Mouse (Mus musculus) heart, adult 2 months (tissue): Measurements from ENCODE around the gene Meis1. TPM values are rescaled to one million over a fixed set of nuclear protein-coding genes. Genes with fewer than 3 reads are reported as not detected.

Experiments used
- DNase-seq, 2 experiments: peaks; one replicate each; pipeline ENCODE4 v3.0.0; 2021
- H3K27ac ChIP-seq: fragments of 200-600 bp; 2 replicates; pipeline ENCODE4 v1.8.1; 2022
- H3K27me3 ChIP-seq: fragments of 200-500 bp; 2 replicates; pipeline ENCODE4 v1.6.1; 2012; ENCODE audit warnings: mild to moderate bottlenecking, low read length, inconsistent platforms, mixed read lengths; ENCODE audit not compliant: control insufficient read depth, insufficient read depth
- H3K36me3 ChIP-seq: fragments of 200-500 bp; 2 replicates; pipeline ENCODE4 v1.6.1; 2012; ENCODE audit warnings: low read length, inconsistent platforms; ENCODE audit not compliant: control insufficient read depth, insufficient read depth
- H3K4me1 ChIP-seq: fragments of 200-500 bp; 2 replicates; pipeline ENCODE4 v1.6.1; 2011; ENCODE audit warnings: low read length; ENCODE audit not compliant: control insufficient read depth, insufficient read depth
- H3K4me3 ChIP-seq: fragments of 200-600 bp; 2 replicates; pipeline ENCODE4 v1.8.1; 2022
- H3K79me2 ChIP-seq: fragments of 200-500 bp; replicated peaks from 2 replicates; pipeline ENCODE4 v1.6.1; 2012; ENCODE audit warnings: mild to moderate bottlenecking, inconsistent platforms, low read length, moderate library complexity, mixed read lengths; ENCODE audit not compliant: control insufficient read depth, insufficient read depth
- H3K9ac ChIP-seq: fragments of 200-500 bp; 2 replicates; pipeline ENCODE4 v1.6.1; 2012; ENCODE audit warnings: low read depth, mild to moderate bottlenecking, control low read depth, inconsistent platforms, low read length, mixed read lengths
- CTCF ChIP-seq: fragments of 200-600 bp; IDR thresholded peaks from 2 replicates; pipeline ENCODE4 v1.8.1; 2022; ENCODE audit warnings: antibody characterized with exemption, mild to moderate bottlenecking, moderate library complexity
- EP300 ChIP-seq: fragments of 200-500 bp; IDR thresholded peaks from 2 replicates; pipeline ENCODE4 v1.6.1; 2011; ENCODE audit warnings: low read depth, low read length, control low read depth; ENCODE audit not compliant: insufficient read depth
- POLR2A ChIP-seq: fragments of 200-500 bp; IDR thresholded peaks from 2 replicates; pipeline ENCODE4 v1.6.1; 2011; ENCODE audit warnings: mild to moderate bottlenecking, low read depth, low read length, control low read depth; ENCODE audit not compliant: insufficient read depth
- WGBS: fragments of 180-500 bp; shearing (Covaris S2); methylation state at CpG from one replicate; pipeline ENCODE4 v1.1.7; 2018; 5-methylcytosine and 5-hydroxymethylcytosine counted together
- intact Hi-C: fragments of 180-260 bp; cut with DNase I; formaldehyde crosslinking; loops from one replicate; pipeline ENCODE4 v1.15.1; 2025
- polyA plus RNA-seq: library from polyadenylated mRNA; depleted of rRNA; stranded (reverse); fragments of >200 nt; gene quantifications from 2 replicates; pipeline ENCODE4 v1.2.3, GENCODE M21; 2012
- total RNA-seq, 2 experiments: library from RNA; stranded (reverse); gene quantifications; 2 replicates each; pipeline ENCODE4 v1.2.3; 2021

Gene Meis1
- total and polyA plus RNA-seq, 3 experiments: 18.2 to 31.4 (median 29.0) TPM

GRCm38 (mm10) chr11:18975087-18975486 is 43.7 kb downstream of the Meis1 start:
- H3K27ac ChIP-seq: no peak overlapping the region
- intact Hi-C loops: no loop called here
- H3K9ac ChIP-seq: no peak overlapping the region

DNA sequence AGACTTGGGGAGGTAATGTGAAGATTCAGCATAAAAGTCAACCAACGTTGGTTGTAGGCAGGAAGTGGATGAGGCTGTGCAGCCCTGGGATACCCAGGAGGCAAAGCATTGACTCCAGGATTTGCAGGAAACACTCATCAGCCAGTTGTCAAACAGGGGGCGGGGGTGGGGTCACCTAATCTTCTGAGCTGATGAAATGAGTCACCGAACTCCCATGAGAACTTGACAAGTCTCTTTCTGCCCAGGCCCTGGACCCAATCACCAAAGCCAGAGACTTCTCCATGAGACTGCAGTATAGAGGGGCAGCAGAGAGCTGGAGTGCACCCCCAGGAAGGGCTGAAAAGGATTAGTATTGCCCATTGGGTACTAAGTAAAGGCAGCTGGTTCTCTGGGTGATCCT is 45.0 kb downstream of the Meis1 start:
- TF ChIP-seq EP300 (no peak), POLR2A (no peak)
- Histone ChIP-seq H3K27me3 (no peaks in the 10 kb centered on the region), H3K4me3 (no peak overlapping the region), H3K36me3 (peaks cover 31% of the 10 kb centered on the region), H3K4me1 (peaks cover 13% of the 10 kb centered on the region), H3K27ac (peak overlapping the region; percentile 18; the same call in 1 of the 2 replicates), H3K9ac (no peak overlapping the region), H3K79me2 (peaks cover 2% of the 10 kb centered on the region; the same call in 1 of the 2 replicates)
- WGBS: 15% methylated on average over 3 of the region's 3 CpGs
- intact Hi-C loops: no loop called here
- DNase-seq: no peak

More at GRCm38 (mm10) chr11:18975087-18975486, 43.7 kb downstream of the Meis1 start:
- no peak for DNase-seq
- H3K79me2 ChIP-seq: peaks cover 2% of the 10 kb centered on the region; the same call in 1 of the 2 replicates
- peaks cover 27% of the 10 kb centered on the region for H3K36me3 ChIP-seq
- peaks cover 9% of the 10 kb centered on the region for H3K4me1 ChIP-seq
- WGBS: 91% methylated on average over 1 of the region's 1 CpGs
- no peak overlapping the region for H3K4me3 ChIP-seq
- H3K27me3 ChIP-seq: no peaks in the 10 kb centered on the region
- no peak for TF ChIP-seq POLR2A
- TF ChIP-seq CTCF: no peak
- no peak for TF ChIP-seq EP300

GRCm38 (mm10) chr11:18972968-18973367 is 45.8 kb downstream of the Meis1 start:
- Histone ChIP-seq H3K79me2 (peaks cover 2% of the 10 kb centered on the region; the same call in 1 of the 2 replicates), H3K27me3 (no peaks in the 10 kb centered on the region), H3K27ac (peak overlapping the region; percentile 18; the same call in 1 of the 2 replicates), H3K36me3 (peaks cover 29% of the 10 kb centered on the region), H3K4me3 (no peak overlapping the region), H3K4me1 (peaks cover 10% of the 10 kb centered on the region), H3K9ac (no peak overlapping the region)
- TF ChIP-seq POLR2A (no peak), CTCF (no peak), EP300 (no peak)
- intact Hi-C loops: no loop called here
- DNase-seq: no peak

GRCm38 (mm10) chr11:18971551-18971950 is 47.2 kb downstream of the Meis1 start:
- no peak for DNase-seq

DNA sequence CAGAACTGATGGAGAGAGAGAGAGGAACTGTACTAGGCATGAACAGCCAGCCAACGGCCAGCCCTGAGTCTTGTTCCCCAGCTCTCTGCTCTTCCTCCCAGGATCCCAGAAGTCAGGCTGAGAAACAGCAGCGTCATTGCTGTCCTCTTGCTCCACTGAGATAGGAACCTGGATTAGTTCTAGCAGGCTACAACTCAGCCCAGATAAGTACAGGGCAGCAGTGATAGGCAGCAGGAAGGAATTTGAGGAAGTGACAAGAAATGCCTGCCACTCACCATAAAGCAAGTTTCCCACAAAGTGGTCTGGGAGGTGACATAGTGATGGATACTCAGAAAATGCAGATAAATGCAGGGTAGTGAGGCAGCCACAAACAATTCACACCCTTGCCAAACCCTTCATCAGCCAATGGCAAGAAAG is 48.9 kb downstream of the Meis1 start:
- Histone ChIP-seq H3K36me3 (peaks cover 27% of the 10 kb centered on the region), H3K27me3 (no peaks in the 10 kb centered on the region), H3K9ac (no peak overlapping the region), H3K4me3 (no peak overlapping the region), H3K79me2 (no peaks in the 10 kb centered on the region; the same call in 1 of the 2 replicates), H3K4me1 (peaks cover 10% of the 10 kb centered on the region), H3K27ac (peak overlapping the region; percentile 10; the same call in 1 of the 2 replicates)
- TF ChIP-seq CTCF (no peak), EP300 (no peak), POLR2A (no peak)
- intact Hi-C loops: no loop called here
- WGBS: 16% methylated on average over 2 of the region's 2 CpGs
- DNase-seq: no peak

More at GRCm38 (mm10) chr11:18971551-18971950, 47.2 kb downstream of the Meis1 start:
- H3K4me1 ChIP-seq: peaks cover 10% of the 10 kb centered on the region
- H3K36me3 ChIP-seq: peaks cover 28% of the 10 kb centered on the region
- peaks cover 2% of the 10 kb centered on the region; the same call in 1 of the 2 replicates for H3K79me2 ChIP-seq
- no peak overlapping the region for H3K9ac ChIP-seq
- H3K4me3 ChIP-seq: no peak overlapping the region
- intact Hi-C loops: no loop called here
- TF ChIP-seq EP300 (no peak), POLR2A (no peak), CTCF (no peak)
- WGBS: 34% methylated on average over 3 of the region's 3 CpGs
- H3K27ac ChIP-seq: no peak overlapping the region
- H3K27me3 ChIP-seq: no peaks in the 10 kb centered on the region

DNA sequence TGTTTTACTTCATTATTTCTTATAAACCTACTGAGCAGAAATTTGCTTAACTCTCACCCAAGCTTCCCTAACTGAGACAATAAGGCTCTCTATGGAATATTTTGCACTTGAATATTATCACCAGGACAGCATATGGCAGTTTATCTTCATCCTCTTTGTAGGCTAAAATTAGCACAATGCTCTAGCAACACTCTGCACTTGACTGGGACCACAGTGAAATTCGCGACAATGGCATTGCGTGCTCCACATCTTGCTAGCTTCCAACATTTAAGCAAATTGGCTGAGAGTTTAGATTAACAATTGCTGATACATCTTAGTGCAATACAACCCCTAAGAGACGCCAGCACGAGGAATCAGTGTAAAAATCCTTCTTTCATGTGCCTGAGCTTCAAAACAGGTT is 54.4 kb downstream of the Meis1 start:
- no peak overlapping the region for H3K4me3 ChIP-seq
- TF ChIP-seq CTCF (no peak), POLR2A (no peak), EP300 (no peak)

More for the DNA sequence above, 54.4 kb downstream of the Meis1 start:
- no peak for DNase-seq
- no peaks in the 10 kb centered on the region for H3K27me3 ChIP-seq
- H3K27ac ChIP-seq: peak overlapping the region; percentile 8
- no peak overlapping the region for H3K9ac ChIP-seq
- no peaks in the 10 kb centered on the region; the same call in 1 of the 2 replicates for H3K79me2 ChIP-seq
- peaks cover 20% of the 10 kb centered on the region for H3K36me3 ChIP-seq
- H3K4me1 ChIP-seq: peaks cover 9% of the 10 kb centered on the region
- intact Hi-C loops: no loop called here
- WGBS: 15% methylated on average over 5 of the region's 5 CpGs
